Mouse (Mus musculus): ENCODE results near the gene Bpgm. TPM values are rescaled to one million over a fixed set of nuclear protein-coding genes. Genes with fewer than 3 reads are reported as not detected.
A peak's percentile ranks its signal among the peaks of the same experiment; 100 is the strongest.

The Bpgm gene
- total and polyA plus RNA-seq, 2 experiments from 2014 or later = 51.4 to 80.6 TPM

- TF ChIP-seq CTCF (IDR thresholded peaks at IDR 0.05) = no peak
Observed at GRCm38 (mm10) chr6:34510277-34510676, 34.3 kb downstream of the Bpgm start.

GRCm38 (mm10) chr6:34511410-34511809, 35.4 kb downstream of the Bpgm start:
- Histone ChIP-seq H3K36me3 (ENCODE audit: insufficient read depth, low read length) (no peaks in the 10 kb centered on the region), H3K4me2 (ENCODE audit: low read depth, low read length, poor library complexity, severe bottlenecking) (no peak overlapping the region), H3K9me3 (ENCODE audit: low read length) (no peaks in the 10 kb centered on the region), H3K9ac (replicated peaks; ENCODE audit: low read length, poor library complexity, severe bottlenecking) (no peak overlapping the region), H3K4me1 (ENCODE audit: insufficient read depth, low read length) (no peaks in the 10 kb centered on the region), H3K4me3 (ENCODE audit: low read depth, low read length) (no peak overlapping the region), H3K27ac (ENCODE audit: low read depth, low read length) (no peak overlapping the region), H3K27me3 (ENCODE audit: insufficient read depth, low read length) (no peaks in the 10 kb centered on the region)
- peak; percentile 81 for DNase-seq (ENCODE audit: low spot score)
- ATAC-seq (ENCODE audit: low FRiP score) = peak; percentile 84
- 48% methylated on average over 2 of the region's 2 CpGs for WGBS
- TF ChIP-seq CTCF (IDR thresholded peaks at IDR 0.05) = peak; percentile 81

More at GRCm38 (mm10) chr6:34510277-34510676, 34.3 kb downstream of the Bpgm start:
- no peaks in the 10 kb centered on the region for H3K36me3 ChIP-seq (ENCODE audit: insufficient read depth, low read length)
- no peaks in the 10 kb centered on the region for H3K4me1 ChIP-seq (ENCODE audit: insufficient read depth, low read length)
- no peak overlapping the region for H3K27ac ChIP-seq (ENCODE audit: low read depth, low read length)
- ATAC-seq (ENCODE audit: low FRiP score) (no peak), DNase-seq (ENCODE audit: low spot score) (no peak)
- WGBS = 93% methylated on average over 5 of the region's 5 CpGs
- no peak overlapping the region for H3K9ac ChIP-seq (replicated peaks; ENCODE audit: low read length, poor library complexity, severe bottlenecking)
- H3K27me3 ChIP-seq (ENCODE audit: insufficient read depth, low read length) = no peaks in the 10 kb centered on the region
- H3K9me3 ChIP-seq (ENCODE audit: low read length) = no peaks in the 10 kb centered on the region
- H3K4me2 ChIP-seq (ENCODE audit: low read depth, low read length, poor library complexity, severe bottlenecking) = no peak overlapping the region
- H3K4me3 ChIP-seq (ENCODE audit: low read depth, low read length) = no peak overlapping the region

- Histone ChIP-seq H3K36me3 (ENCODE audit: insufficient read depth, low read length) (no peaks in the 10 kb centered on the region), H3K9me3 (ENCODE audit: low read length) (no peaks in the 10 kb centered on the region), H3K9ac (replicated peaks; ENCODE audit: low read length, poor library complexity, severe bottlenecking) (no peak overlapping the region), H3K4me2 (ENCODE audit: low read depth, low read length, poor library complexity, severe bottlenecking) (no peak overlapping the region), H3K4me1 (ENCODE audit: insufficient read depth, low read length) (no peaks in the 10 kb centered on the region), H3K27me3 (ENCODE audit: insufficient read depth, low read length) (no peaks in the 10 kb centered on the region), H3K4me3 (ENCODE audit: low read depth, low read length) (no peak overlapping the region), H3K27ac (ENCODE audit: low read depth, low read length) (no peak overlapping the region)
- no peak for TF ChIP-seq CTCF (IDR thresholded peaks at IDR 0.05)
- DNase-seq (ENCODE audit: low spot score) = no peak
- ATAC-seq (ENCODE audit: low FRiP score) = no peak
Observed at GRCm38 (mm10) chr6:34512741-34513140, 36.7 kb downstream of the Bpgm start.

GRCm38 (mm10) chr6:34514655-34515054, 38.6 kb downstream of the Bpgm start:
- Histone ChIP-seq H3K27me3 (ENCODE audit: insufficient read depth, low read length) (no peaks in the 10 kb centered on the region), H3K4me1 (ENCODE audit: insufficient read depth, low read length) (no peaks in the 10 kb centered on the region), H3K4me3 (ENCODE audit: low read depth, low read length) (no peak overlapping the region), H3K36me3 (ENCODE audit: insufficient read depth, low read length) (no peaks in the 10 kb centered on the region), H3K27ac (ENCODE audit: low read depth, low read length) (no peak overlapping the region), H3K9ac (replicated peaks; ENCODE audit: low read length, poor library complexity, severe bottlenecking) (no peak overlapping the region), H3K9me3 (ENCODE audit: low read length) (no peaks in the 10 kb centered on the region), H3K4me2 (ENCODE audit: low read depth, low read length, poor library complexity, severe bottlenecking) (no peak overlapping the region)
- 44% methylated on average over 5 of the region's 5 CpGs for WGBS
- peak; percentile 57 for DNase-seq (ENCODE audit: low spot score)
- 0 out of 2 replicates have a peak, but pooled peaks have one; percentile 50 for ATAC-seq (ENCODE audit: low FRiP score)
- TF ChIP-seq CTCF (IDR thresholded peaks at IDR 0.05) = peak; percentile 78

GRCm38 (mm10) chr6:34515098-34515782, 39.2 kb downstream of the Bpgm start:
- Histone ChIP-seq H3K27ac (ENCODE audit: low read depth, low read length) (no peak overlapping the region), H3K4me1 (ENCODE audit: insufficient read depth, low read length) (no peaks in the 10 kb centered on the region), H3K4me2 (ENCODE audit: low read depth, low read length, poor library complexity, severe bottlenecking) (no peak overlapping the region), H3K4me3 (ENCODE audit: low read depth, low read length) (no peak overlapping the region), H3K9me3 (ENCODE audit: low read length) (no peaks in the 10 kb centered on the region), H3K9ac (replicated peaks; ENCODE audit: low read length, poor library complexity, severe bottlenecking) (no peak overlapping the region), H3K27me3 (ENCODE audit: insufficient read depth, low read length) (no peaks in the 10 kb centered on the region), H3K36me3 (ENCODE audit: insufficient read depth, low read length) (no peaks in the 10 kb centered on the region)
- 76% methylated on average over 10 of the region's 10 CpGs for WGBS
- TF ChIP-seq CTCF (IDR thresholded peaks at IDR 0.05) = no peak
- ATAC-seq (ENCODE audit: low FRiP score) (no peak), DNase-seq (ENCODE audit: low spot score) (no peak)

- no peak for TF ChIP-seq CTCF (IDR thresholded peaks at IDR 0.05)
Observed at GRCm38 (mm10) chr6:34515783-34516099, 39.7 kb downstream of the Bpgm start.

More at GRCm38 (mm10) chr6:34515783-34516099, 39.7 kb downstream of the Bpgm start:
- DNase-seq (ENCODE audit: low spot score) (no peak), ATAC-seq (ENCODE audit: low FRiP score) (no peak)
- Histone ChIP-seq H3K9me3 (ENCODE audit: low read length) (no peaks in the 10 kb centered on the region), H3K4me1 (ENCODE audit: insufficient read depth, low read length) (no peaks in the 10 kb centered on the region), H3K36me3 (ENCODE audit: insufficient read depth, low read length) (no peaks in the 10 kb centered on the region), H3K27ac (ENCODE audit: low read depth, low read length) (no peak overlapping the region), H3K4me2 (ENCODE audit: low read depth, low read length, poor library complexity, severe bottlenecking) (no peak overlapping the region), H3K9ac (replicated peaks; ENCODE audit: low read length, poor library complexity, severe bottlenecking) (no peak overlapping the region), H3K27me3 (ENCODE audit: insufficient read depth, low read length) (no peaks in the 10 kb centered on the region), H3K4me3 (ENCODE audit: low read depth, low read length) (no peak overlapping the region)
- WGBS = 29% methylated on average over 1 of the region's 1 CpGs
